Comparison of ENCODE assay signal across 16 mouse cellular contexts in genomic region chr11:112728154-112728952, GRCm38 (mm10). TPM values are rescaled to one million over a fixed set of nuclear protein-coding genes. Genes with fewer than 3 reads are reported as not detected.
DNase-seq lines count a peak whose midpoint lies in the region; ATAC-seq lines count a peak whose summit lies in the region.
"Had no signal": no experiment of that assay in that cellular context is flagged by ENCODE, and none has a peak within 500 bp of the region (broad histone marks: within the 10 kb centered on the region; RNA-seq: fewer than 3 reads in every experiment).

No protein-coding gene starts in this region.

- H3K36me3 ChIP-seq in heart, embryonic 10.5 days = no peaks in the 10 kb centered on the region
- no peaks in the 10 kb centered on the region for H3K36me3 ChIP-seq in heart, embryonic 12.5 days
- no peaks in the 10 kb centered on the region for H3K36me3 ChIP-seq in lung, embryonic 15.5 days
- H3K36me3 ChIP-seq in embryonic facial prominence, embryonic 11.5 days (replicated peaks; ENCODE audit: control insufficient read depth, insufficient read depth, low read depth, low read length) = no peaks in the 10 kb centered on the region
- no peaks in the 10 kb centered on the region for H3K36me3 ChIP-seq in kidney, embryonic 15.5 days
- H3K36me3 ChIP-seq: limb, embryonic 13.5 days; neural tube, embryonic 13.5 days had no signal

- ATAC-seq in heart, embryonic 12.5 days (ENCODE audit: insufficient number of reproducible peaks, low FRiP score) = no peak
- ATAC-seq in lung, embryonic 15.5 days (ENCODE audit: borderline replicate concordance, extremely low read depth, low FRiP score, low TSS enrichment) = no peak
- ATAC-seq in embryonic facial prominence, embryonic 11.5 days (replicated peaks; ENCODE audit: insufficient number of reproducible peaks, low FRiP score, low TSS enrichment, low read depth) = no peak
- ATAC-seq in kidney, embryonic 15.5 days (replicated peaks; ENCODE audit: low FRiP score) = no peak

- H3K9ac ChIP-seq in heart, embryonic 12.5 days = no peak overlapping the region
- no peak overlapping the region for H3K9ac ChIP-seq in lung, embryonic 15.5 days
- no peak overlapping the region for H3K9ac ChIP-seq in embryonic facial prominence, embryonic 11.5 days (replicated peaks; ENCODE audit: low read length)
- no peak overlapping the region for H3K9ac ChIP-seq in kidney, embryonic 15.5 days
- H3K9ac ChIP-seq: limb, embryonic 13.5 days; neural tube, embryonic 13.5 days had no signal

- 14% methylated on average over 15 of the region's 15 CpGs for WGBS in heart, embryonic 10.5 days
- 18% methylated on average over 15 of the region's 15 CpGs for WGBS in heart, embryonic 12.5 days
- WGBS in lung, embryonic 15.5 days = 14% methylated on average over 15 of the region's 15 CpGs
- WGBS in embryonic facial prominence, embryonic 11.5 days = 37% methylated on average over 15 of the region's 15 CpGs
- whole genome bisulfite sequencing in kidney, embryonic 15.5 days = 43% methylated on average over 15 of the region's 15 CpGs

- H3K4me1 ChIP-seq in heart, embryonic 10.5 days = peaks cover 16% of the 10 kb centered on the region
- peaks cover 13% of the 10 kb centered on the region for H3K4me1 ChIP-seq in heart, embryonic 12.5 days (replicated peaks)
- H3K4me1 ChIP-seq in lung, embryonic 15.5 days = peaks cover 9% of the 10 kb centered on the region; the same call in 1 of the 2 replicates
- H3K4me1 ChIP-seq in embryonic facial prominence, embryonic 11.5 days (ENCODE audit: control insufficient read depth, insufficient read depth, low read length) = 0 out of 2 replicates have a peak, but pooled peaks cover 3% of the 10 kb centered on the region
- H3K4me1 ChIP-seq in kidney, embryonic 15.5 days = 0 out of 2 replicates have a peak, but pooled peaks cover 5% of the 10 kb centered on the region
- H3K4me1 ChIP-seq: megakaryocyte, embryonic 14.5 days; neural tube, embryonic 13.5 days had no signal

- peaks cover 5% of the 10 kb centered on the region; the same call in 1 of the 2 replicates for H3K27me3 ChIP-seq in heart, embryonic 10.5 days (ENCODE audit: insufficient read depth, poor library complexity, severe bottlenecking)
- H3K27me3 ChIP-seq in heart, embryonic 12.5 days (replicated peaks) = 0 out of 2 replicates have a peak, but pooled peaks cover 3% of the 10 kb centered on the region
- H3K27me3 ChIP-seq in lung, embryonic 15.5 days = no peaks in the 10 kb centered on the region
- no peaks in the 10 kb centered on the region for H3K27me3 ChIP-seq in embryonic facial prominence, embryonic 11.5 days (ENCODE audit: control insufficient read depth, insufficient read depth, low read length)
- H3K27me3 ChIP-seq in kidney, embryonic 15.5 days = no peaks in the 10 kb centered on the region
- H3K27me3 ChIP-seq: megakaryocyte, embryonic 14.5 days; neural tube, embryonic 13.5 days had no signal

- H3K4me2 ChIP-seq in heart, embryonic 12.5 days = no peak overlapping the region
- no peak overlapping the region for H3K4me2 ChIP-seq in lung, embryonic 15.5 days
- H3K4me2 ChIP-seq in embryonic facial prominence, embryonic 11.5 days (ENCODE audit: low read depth, low read length) = no peak overlapping the region
- no peak overlapping the region for H3K4me2 ChIP-seq in kidney, embryonic 15.5 days
- H3K4me2 ChIP-seq: limb, embryonic 13.5 days; neural tube, embryonic 13.5 days had no signal

- DNase-seq in heart, embryonic 10.5 days (ENCODE audit: low spot score) = no peak
- no peak for DNase-seq in lung, postnatal 14 days
- peak; percentile 53 for DNase-seq in embryonic facial prominence, embryonic 11.5 days (ENCODE audit: low spot score)
- peak; percentile 70 for DNase-seq in urinary bladder, postnatal 14 days (ENCODE audit: low spot score)
- DNase-seq in cerebellum, postnatal 25 days = no peak
- DNase-seq: adrenal gland, adult 8-10 months; cerebellum, adult 18-20 months; kidney, adult 11 months; layer of hippocampus, postnatal 36 days; thymus, postnatal 14 days had no signal

- H3K27ac ChIP-seq in heart, embryonic 10.5 days = peak overlapping the region; percentile 47
- no peak overlapping the region for H3K27ac ChIP-seq in heart, embryonic 12.5 days (ENCODE audit: poor library complexity, severe bottlenecking)
- 0 out of 2 replicates have a peak overlapping the region, but pooled peaks have one; percentile 15 for H3K27ac ChIP-seq in lung, embryonic 15.5 days
- H3K27ac ChIP-seq in embryonic facial prominence, embryonic 11.5 days (replicated peaks; ENCODE audit: low read depth, low read length) = no peak overlapping the region
- no peak overlapping the region for H3K27ac ChIP-seq in kidney, embryonic 15.5 days
- H3K27ac ChIP-seq: limb, embryonic 13.5 days; neural tube, embryonic 13.5 days had no signal

- H3K4me3 ChIP-seq in heart, embryonic 10.5 days = 0 out of 2 replicates have a peak overlapping the region, but pooled peaks have one; percentile 13
- no peak overlapping the region for H3K4me3 ChIP-seq in heart, embryonic 12.5 days
- H3K4me3 ChIP-seq in lung, embryonic 15.5 days = no peak overlapping the region
- H3K4me3 ChIP-seq in embryonic facial prominence, embryonic 11.5 days (ENCODE audit: low read depth, low read length) = no peak overlapping the region
- H3K4me3 ChIP-seq in kidney, embryonic 15.5 days (replicated peaks) = no peak overlapping the region
- H3K4me3 ChIP-seq: limb, embryonic 13.5 days; megakaryocyte, embryonic 14.5 days; neural tube, embryonic 13.5 days had no signal

- no peaks in the 10 kb centered on the region for H3K9me3 ChIP-seq in heart, embryonic 10.5 days
- no peaks in the 10 kb centered on the region for H3K9me3 ChIP-seq in heart, embryonic 12.5 days (replicated peaks)
- H3K9me3 ChIP-seq in lung, embryonic 15.5 days = no peaks in the 10 kb centered on the region
- no peaks in the 10 kb centered on the region for H3K9me3 ChIP-seq in embryonic facial prominence, embryonic 11.5 days (replicated peaks; ENCODE audit: control insufficient read depth, low read length)
- no peaks in the 10 kb centered on the region for H3K9me3 ChIP-seq in kidney, embryonic 15.5 days (replicated peaks)
- H3K9me3 ChIP-seq: limb, embryonic 13.5 days; neural tube, embryonic 13.5 days had no signal

RNA-seq across cellular contexts. Expression of gene Sox9, which starts 53.7 kb away (rescaled TPM):
- 40.6 and 56.9 TPM in 2 replicates for polyA plus RNA-seq in heart, embryonic 10.5 days (2016; fragmentation: Nextera tagmentation; extraction: Ambion mirVana)
- polyA plus RNA-seq in heart, embryonic 12.5 days (2016; fragmentation: Nextera tagmentation; extraction: Ambion mirVana) = 57.9 and 58.6 TPM in 2 replicates
- polyA plus RNA-seq in lung, embryonic 15.5 days (2015; fragmentation: Nextera tagmentation; extraction: Ambion mirVana) = 63.4 and 64.2 TPM in 2 replicates
- polyA plus RNA-seq in embryonic facial prominence, embryonic 11.5 days (2014; fragmentation: Nextera tagmentation; extraction: Ambion mirVana) = 91.9 and 93.0 TPM in 2 replicates
- polyA plus RNA-seq in kidney, embryonic 15.5 days (2015; fragmentation: Nextera tagmentation; extraction: Ambion mirVana) = 36.2 and 37.9 TPM in 2 replicates

Comparison
In these comparisons a context has a peak if more than half of its experiments do, and no peak if none do; other contexts are left out.
1. H3K27ac ChIP-seq: peak in heart, embryonic 10.5 days (single experiment) and lung, embryonic 15.5 days (single experiment); none in heart, embryonic 12.5 days (single experiment), embryonic facial prominence, embryonic 11.5 days (single experiment) and kidney, embryonic 15.5 days (single experiment).
2. DNase-seq: peak in embryonic facial prominence, embryonic 11.5 days (single experiment) and urinary bladder, postnatal 14 days (single experiment); none in heart, embryonic 10.5 days (single experiment), lung, postnatal 14 days (single experiment) and cerebellum, postnatal 25 days (0 of 2).